Mouse (Mus musculus): ENCODE measurements around the gene Ggnbp2. TPM values are rescaled to one million over a fixed set of nuclear protein-coding genes. Genes with fewer than 3 reads are reported as not detected.

The Ggnbp2 gene
- total RNA-seq (2023), result 100 to 1,000 TPM; 149 to 192 TPM

GRCm38 (mm10) chr11:84870337-84871043 lies at the start of gene Ggnbp2:
TSS of gene Ggnbp2 (minus strand) at chr11:84870817.

GRCm38 (mm10) chr11:84916053-84916702 lies 45.6 kb upstream of the Ggnbp2 start, which contains the start of gene Znhit3:
TSS of gene Znhit3 (minus strand) at chr11:84916366.

GRCm38 (mm10) chr11:84879772-84880464 lies 9.3 kb upstream of the Ggnbp2 start, which contains the start of the genes Myo19 and Pigw:
TSS of gene Myo19 (plus strand) at chr11:84880148.
TSS of gene Pigw (minus strand) at chr11:84880285.

GRCm38 (mm10) chr11:84828516-84829399 lies 41.9 kb downstream of the Ggnbp2 start, which contains the start of gene Dhrs11:
TSS of gene Dhrs11 (minus strand) at chr11:84828994.

GRCm38 (mm10) chr11:84818961-84819692 lies 51.5 kb downstream of the Ggnbp2 start, which contains the start of gene Mrm1:
TSS of gene Mrm1 (minus strand) at chr11:84819515.

Other genes with a start within 250 kb of the Ggnbp2 start
- 10 to 100 TPM; 19.0 to 40.0 TPM for gene Mrm1, start 51.3 kb downstream of the Ggnbp2 start, total RNA-seq (2023)
- gene Dhrs11, start 41.8 kb downstream of the Ggnbp2 start, total RNA-seq (2023), result 10 to 100 TPM; 20.4 to 23.4 TPM
- 10 to 100 TPM; 14.9 to 16.4 TPM for gene Myo19, start 9.3 kb upstream of the Ggnbp2 start, total RNA-seq (2023)
- 1 to 10 TPM; 8.0 to 8.1 TPM for gene Pigw, start 9.5 kb upstream of the Ggnbp2 start, total RNA-seq (2023)
- gene Znhit3, start 45.5 kb upstream of the Ggnbp2 start, total RNA-seq (2023), result 10 to 100 TPM; 41.9 to 43.3 TPM
- gene Car4, start 87.0 kb upstream of the Ggnbp2 start, total RNA-seq (2023), result not detected